Mouse (Mus musculus) lung, postnatal 4 days (tissue): ENCODE measurements at regions not wholly inside any gene's neighbourhood (a gene's known extent, or its start where the extent isn't known, plus 50 kb on each side); places are given as distances from the start of the nearest gene placed in this dataset.

Source experiments
- DNase-seq, 2 experiments: peaks; one replicate each; pipeline ENCODE4 v3.0.0; 2021

GRCm38 (mm10) chr4:84056863-84057502 lies 531.6 kb downstream of the Ccdc171 start:
- no peak for DNase-seq

DNA sequence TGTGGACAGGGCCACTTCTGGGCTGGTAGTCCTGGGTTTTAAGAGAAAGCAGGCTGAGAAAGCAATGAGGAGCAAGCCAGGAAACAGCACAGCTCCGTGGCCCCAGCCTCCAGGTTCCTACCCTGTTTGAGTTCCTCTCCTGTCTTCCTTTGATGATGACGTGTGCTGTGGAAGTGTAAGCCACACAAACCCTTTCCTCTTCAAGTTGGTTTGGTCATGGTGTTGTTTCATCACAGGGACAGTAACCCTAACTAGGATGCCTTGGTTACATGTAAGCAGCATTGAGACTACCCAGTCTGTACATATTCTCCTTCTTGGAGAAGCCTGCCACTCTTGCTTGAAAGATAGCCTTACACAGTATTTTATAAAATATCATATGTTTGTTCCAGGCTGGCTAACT lies 534.8 kb downstream of the Ccdc171 start:
- no peak for DNase-seq

- DNase-seq = no peak
Observed at GRCm38 (mm10) chr4:84063755-84064154, 538.4 kb downstream of the Ccdc171 start.

DNA sequence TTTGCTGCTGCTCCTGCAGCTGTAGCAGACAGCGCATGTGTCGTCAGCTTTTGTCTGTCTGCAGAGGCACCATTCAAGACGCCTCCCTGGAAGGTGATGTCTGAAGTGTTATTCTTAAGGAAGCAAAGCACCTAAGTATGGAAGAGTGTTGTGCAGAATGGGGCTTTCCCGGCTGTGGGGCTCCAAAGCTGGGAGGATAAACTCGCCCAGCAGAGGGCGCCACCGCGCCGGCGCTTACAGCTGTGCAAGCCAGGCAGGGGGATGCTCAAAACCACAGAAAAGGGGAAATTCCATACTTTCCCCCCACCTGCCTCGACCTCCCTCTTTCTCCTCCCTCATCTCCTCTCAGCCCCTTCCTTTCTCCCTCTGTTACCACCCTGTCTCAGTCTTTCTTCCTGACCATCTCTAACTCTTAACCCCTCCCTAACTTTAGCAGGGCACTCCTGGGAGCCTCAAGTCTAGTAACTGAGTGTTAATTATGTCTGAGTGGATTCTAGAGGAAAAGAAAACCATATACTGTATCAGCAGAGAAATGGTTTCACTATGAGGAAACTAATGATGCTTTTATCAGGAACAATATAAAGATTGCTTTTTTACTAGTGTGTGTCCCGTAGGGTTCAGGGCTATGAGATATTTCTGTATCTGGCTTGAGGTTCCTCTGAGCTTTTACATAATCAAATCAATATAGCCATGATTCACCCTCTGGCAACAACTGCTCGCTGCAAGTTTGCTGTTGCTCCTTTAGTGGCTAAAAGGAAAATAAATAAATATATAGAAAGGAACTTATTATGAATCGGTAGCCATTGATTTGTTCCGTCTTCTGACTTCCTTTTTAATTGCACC lies 539.5 kb downstream of the Ccdc171 start:
- peak; percentile 68 to 78 for DNase-seq

DNA sequence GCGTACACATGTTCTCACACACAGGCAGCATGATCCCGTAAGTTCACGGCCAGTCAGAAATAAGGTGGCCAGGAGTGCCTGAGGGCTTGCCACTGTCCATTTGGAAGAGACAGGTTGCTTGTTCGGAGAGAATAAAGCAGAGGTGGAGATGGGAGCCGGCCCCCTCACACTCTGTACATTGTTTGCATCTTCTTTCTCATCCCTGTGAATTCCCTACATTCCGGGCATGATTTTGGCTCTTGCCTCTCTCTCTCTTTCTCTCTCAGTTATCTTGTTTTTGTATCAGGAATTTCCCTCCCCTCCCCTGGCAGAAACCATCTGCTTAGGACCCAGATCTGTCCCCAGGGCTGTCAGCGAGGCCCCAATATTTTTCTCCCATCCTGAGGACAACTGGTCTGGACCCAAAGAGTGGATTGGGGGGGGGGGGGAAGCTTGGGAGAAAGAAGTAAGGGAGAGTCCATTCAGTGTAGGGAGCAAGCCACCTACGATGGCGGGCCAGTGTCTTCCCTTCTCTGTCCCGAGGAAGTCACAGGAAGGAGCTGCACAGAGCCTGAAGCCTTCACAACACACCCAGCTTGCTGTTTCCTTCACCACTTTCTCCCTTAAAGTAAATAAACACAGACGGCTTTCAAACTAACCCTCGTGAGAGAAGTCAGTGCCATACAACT lies 540.2 kb downstream of the Ccdc171 start:
- no peak for DNase-seq

GRCm38 (mm10) chr4:84067931-84068575 lies 542.7 kb downstream of the Ccdc171 start:
- DNase-seq = no peak

DNA sequence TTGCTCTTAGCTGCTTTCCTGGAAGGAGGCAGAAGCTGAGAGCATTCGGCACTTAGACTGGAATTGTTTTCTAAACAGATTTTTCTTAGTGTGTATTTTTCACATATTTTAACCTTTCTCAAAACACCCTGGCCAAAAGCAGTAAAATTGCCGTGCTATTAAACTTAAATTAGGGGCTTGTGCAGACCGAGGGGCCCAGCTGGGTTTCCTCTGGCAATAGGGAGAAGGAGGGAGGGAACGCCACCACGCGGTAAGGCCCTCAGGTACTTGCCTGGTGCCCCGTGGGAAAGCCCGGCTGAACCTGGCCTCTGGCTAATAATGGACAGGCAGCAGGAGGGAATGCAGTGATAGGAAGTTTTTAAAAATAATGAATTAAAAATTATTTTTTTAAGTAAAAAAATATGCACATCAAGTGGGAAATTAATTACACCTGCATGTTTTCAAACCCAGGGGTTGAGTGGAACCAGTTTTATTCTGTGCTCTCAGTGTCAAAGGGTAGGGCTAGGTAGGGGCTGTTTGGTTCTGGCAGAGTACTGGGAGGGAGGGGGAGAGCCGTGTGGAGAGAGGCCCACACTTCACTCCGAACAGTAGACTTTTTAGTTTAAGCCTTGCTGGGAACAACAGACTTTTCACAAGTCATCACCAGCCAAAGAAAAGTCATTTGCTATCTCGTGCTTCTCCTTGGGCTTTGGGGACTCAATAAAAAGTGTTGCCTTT lies 543.8 kb downstream of the Ccdc171 start:
- DNase-seq = no peak

DNA sequence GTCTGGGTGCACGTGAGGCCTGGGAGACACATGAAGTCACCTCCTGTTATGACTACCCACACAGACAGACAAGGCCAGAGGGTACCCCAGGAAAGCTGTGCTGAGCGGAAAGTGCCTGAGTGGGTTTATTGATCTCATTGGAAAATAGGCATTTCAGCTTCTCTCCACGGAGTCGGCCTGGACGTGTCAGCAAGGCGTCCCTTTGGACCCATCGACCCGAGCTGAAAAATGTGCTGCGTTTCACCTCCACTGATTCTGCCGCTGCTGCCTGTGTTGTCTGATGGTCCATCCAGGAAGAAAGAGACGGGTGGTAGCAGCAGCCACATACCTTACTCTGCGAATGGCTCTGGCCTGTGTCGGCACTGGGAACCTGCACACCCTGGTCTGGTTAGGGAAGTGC lies 544.3 kb downstream of the Ccdc171 start:
- no peak for DNase-seq

- DNase-seq = no peak
Observed at GRCm38 (mm10) chr4:84070089-84070488, 544.7 kb downstream of the Ccdc171 start.

GRCm38 (mm10) chr4:84072096-84072495 lies 546.8 kb downstream of the Ccdc171 start:
- no peak for DNase-seq

DNA sequence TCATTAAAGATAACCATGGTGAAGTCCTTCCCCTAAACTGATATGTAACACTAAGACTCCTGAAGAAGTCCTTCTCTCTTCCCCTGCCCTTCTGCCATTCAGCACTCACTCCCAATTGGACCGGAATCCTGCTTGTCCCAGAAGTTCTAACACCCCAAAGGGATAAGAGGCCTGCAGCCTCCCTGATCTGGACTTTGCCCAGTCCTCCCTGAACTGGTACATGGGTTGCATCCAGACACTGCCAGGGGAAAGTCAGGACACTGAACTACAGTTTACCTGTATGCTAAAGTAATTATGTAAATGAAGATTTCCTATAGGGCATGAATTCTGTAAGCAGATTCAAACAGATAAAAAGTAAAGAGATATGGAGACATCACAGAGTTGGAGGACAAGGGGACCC lies 551.2 kb downstream of the Ccdc171 start:
- DNase-seq = no peak

DNA sequence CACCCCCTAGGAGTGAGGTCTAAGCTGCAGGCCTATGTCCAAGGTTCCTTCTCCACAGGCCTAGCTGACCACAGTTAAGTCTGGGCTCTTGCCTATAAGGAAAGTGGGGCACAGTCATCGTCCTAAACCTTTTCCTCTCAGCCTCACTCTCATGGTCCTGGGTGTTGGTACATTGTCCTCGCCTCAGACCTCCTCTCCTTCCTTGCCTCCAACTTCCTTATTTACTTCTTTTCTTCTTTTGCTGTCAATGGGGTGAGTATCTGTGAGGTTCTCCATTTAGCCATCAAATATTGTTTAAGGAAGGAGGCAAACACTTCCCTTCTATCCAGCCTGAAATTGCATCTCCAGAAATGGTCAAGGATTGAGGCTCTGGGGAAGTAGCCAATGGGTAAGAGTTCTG lies 554.2 kb downstream of the Ccdc171 start:
- no peak for DNase-seq

- DNase-seq = no peak
Observed at GRCm38 (mm10) chr4:84081518-84081917, 556.2 kb downstream of the Ccdc171 start.

- DNase-seq = peak; percentile 20 to 39
Observed at GRCm38 (mm10) chr4:84088166-84088565, 562.8 kb downstream of the Ccdc171 start.

- DNase-seq = no peak
Observed at GRCm38 (mm10) chr4:84092509-84092908, 567.2 kb downstream of the Ccdc171 start.

- no peak for DNase-seq
Observed at GRCm38 (mm10) chr4:84095237-84095636, 569.9 kb downstream of the Ccdc171 start.

- DNase-seq = no peak
Observed at GRCm38 (mm10) chr4:84096081-84096480, 570.7 kb downstream of the Ccdc171 start.

DNA sequence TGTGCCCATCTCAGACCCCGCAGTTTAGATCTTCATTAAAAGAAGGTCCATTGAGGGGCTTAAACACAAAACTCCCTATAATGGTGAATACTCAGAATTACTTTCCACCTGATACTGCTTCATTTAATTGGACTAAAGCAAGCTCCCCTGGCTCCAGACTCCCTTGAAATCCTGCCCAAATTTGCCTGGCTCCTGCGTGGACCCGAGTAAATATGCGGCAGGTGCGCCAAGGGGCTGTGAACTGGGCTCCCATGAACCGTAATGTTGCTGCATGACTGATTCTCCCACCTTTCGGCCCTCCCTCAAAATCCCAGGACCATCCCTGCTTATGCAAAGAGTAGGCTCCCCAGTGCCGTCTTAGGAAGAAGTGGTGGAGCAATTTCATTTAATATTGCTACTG lies 573.7 kb downstream of the Ccdc171 start:
- DNase-seq = no peak

GRCm38 (mm10) chr4:84101923-84102322 lies 573.2 kb downstream of the Bnc2 start:
- no peak for DNase-seq

DNA sequence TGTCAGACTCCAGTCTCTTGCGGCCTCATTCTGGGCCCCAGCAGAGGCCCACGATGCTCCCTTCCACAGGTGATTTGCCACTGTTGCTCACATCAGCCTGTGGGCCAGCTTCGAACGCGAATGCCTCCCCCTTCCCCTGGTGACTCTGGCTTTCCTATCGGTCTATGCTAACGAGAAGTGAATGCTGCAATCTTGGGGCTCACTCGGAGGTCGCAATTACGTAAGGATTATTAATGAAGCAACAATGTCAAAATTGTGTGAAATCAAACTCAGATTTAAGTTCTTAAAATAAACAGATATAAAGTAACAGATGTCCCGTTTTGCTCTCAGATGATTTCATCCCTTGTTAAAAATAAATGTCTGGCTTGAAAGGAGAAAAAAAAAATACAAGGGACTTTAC lies 572.3 kb downstream of the Bnc2 start:
- no peak for DNase-seq

DNA sequence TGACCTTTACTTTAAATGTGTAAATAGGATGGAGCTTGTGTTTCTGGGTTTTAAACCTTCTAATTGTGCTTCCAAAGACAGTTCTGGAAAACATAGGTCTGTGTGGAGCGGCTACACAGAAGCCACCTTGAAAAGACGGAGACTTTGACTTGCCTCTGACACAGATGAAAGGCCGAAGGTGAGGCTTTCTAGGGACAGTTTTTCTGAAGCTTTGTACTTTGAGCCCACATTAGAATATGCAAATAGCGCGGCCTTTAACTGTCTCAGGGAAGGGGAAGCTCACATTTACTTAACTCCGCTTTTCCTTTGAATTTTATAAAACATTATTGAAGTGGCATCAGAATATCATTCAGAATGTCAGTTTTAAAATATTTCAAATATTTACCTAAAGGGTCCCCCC lies 566.5 kb downstream of the Bnc2 start:
- DNase-seq = no peak

DNA sequence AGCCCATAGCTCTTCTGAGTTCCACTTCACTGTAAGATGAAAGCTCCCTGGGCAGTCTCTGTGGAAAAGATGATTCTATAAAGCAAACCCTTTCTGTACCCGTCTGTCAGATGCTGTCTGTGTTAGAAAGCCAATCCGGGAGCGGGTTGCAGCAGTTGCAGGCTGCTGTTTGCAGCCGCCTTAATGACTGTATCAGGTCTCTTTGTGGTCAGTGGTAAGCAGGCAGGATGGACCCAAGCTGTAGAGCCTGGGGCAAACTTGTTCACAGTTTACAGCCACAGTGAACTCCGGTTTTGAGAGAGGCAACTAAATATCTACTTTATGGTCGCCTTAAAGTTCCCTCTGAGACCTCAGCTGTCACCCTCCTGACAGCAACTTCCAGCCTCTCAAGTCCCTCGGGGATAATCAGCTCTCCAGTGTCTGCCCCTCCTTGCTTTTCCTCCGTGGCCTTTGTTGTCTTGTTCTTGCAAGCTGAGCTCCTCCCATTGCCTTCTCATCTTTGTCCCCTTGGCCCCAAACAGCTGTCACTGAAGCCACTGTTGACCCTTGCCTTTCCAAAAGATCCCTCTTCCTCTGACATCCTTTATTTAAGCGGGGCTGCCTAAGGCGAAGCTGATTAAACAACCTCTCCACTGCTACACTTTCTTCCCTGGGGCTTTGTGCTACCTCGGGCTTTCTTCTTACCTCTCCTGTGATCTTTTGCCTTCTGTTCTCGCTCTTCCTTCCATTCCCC lies 565.1 kb downstream of the Bnc2 start:
- DNase-seq = peak in 1 of 2 experiments; percentile 7
